Mouse (Mus musculus) c-Kit-positive CD71-negative TER-119-negative erythroid progenitor cells, embryonic 14.5 days (primary cell): Measurements from ENCODE around the gene Frmd4a.

ENCODE experiments used
- DNase-seq: peaks from one replicate; pipeline ENCODE4 v3.0.0-alpha.2; 2013; ENCODE audit warnings: low read depth

Gene Frmd4a

DNA sequence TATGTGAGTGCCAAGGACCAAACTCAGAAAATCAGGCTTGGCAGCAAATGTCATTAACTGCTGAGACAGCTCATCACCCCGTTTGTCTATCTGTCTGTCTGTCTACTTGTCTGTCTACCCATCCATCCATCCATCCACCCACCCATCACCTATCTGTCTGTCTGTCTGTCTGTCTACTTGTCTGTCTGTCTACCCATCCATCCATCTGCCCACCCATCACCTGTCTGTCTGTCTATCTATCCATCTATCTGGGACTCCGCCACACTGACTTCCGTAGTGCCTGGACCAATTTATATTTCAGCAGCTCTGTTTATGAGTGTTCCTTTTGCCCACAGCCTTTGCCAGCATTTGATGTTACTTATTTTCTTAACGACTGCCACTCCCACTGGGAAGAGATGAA is 375.5 kb downstream of the Frmd4a start:
- no peak for DNase-seq

DNA sequence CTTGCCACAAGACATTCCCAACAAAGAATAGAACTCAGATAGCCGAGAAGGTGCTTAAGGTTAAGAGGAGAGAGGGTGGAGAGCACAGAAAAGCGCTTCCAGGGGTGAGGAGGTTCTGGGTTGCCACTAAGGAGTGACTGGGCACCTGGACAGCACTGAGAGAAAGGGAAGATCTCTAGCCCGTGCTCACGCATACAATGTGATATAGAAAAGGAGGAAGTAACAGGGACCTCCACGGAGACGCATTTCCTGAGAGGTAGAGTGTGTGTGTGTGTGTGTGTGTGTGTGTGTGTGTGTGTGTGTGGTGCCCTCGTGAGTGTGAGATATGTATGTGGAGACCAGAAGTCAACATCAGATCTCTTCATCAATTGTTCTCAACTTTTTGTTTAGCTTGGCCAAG is 377.1 kb downstream of the Frmd4a start:
- DNase-seq: no peak

DNA sequence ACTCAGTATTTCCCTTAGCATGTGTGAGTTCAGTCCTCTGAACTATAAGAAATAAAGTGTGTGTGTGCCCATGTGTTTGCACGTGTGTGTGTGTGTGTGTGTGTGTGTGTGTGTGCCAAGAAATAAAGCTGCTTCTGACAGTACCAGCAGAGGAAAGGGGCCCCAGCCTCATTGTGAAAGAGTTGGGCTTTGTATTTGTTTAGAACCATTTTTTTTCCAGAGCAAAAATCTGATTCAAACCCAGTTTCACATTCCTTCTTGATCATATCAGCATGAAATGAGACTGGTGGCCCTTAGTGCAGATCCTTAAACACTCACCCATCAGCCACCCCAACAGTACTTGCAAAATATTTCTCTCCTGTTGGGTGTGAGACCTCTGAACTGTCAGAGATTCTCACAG is 382.2 kb downstream of the Frmd4a start:
- DNase-seq: no peak

DNA sequence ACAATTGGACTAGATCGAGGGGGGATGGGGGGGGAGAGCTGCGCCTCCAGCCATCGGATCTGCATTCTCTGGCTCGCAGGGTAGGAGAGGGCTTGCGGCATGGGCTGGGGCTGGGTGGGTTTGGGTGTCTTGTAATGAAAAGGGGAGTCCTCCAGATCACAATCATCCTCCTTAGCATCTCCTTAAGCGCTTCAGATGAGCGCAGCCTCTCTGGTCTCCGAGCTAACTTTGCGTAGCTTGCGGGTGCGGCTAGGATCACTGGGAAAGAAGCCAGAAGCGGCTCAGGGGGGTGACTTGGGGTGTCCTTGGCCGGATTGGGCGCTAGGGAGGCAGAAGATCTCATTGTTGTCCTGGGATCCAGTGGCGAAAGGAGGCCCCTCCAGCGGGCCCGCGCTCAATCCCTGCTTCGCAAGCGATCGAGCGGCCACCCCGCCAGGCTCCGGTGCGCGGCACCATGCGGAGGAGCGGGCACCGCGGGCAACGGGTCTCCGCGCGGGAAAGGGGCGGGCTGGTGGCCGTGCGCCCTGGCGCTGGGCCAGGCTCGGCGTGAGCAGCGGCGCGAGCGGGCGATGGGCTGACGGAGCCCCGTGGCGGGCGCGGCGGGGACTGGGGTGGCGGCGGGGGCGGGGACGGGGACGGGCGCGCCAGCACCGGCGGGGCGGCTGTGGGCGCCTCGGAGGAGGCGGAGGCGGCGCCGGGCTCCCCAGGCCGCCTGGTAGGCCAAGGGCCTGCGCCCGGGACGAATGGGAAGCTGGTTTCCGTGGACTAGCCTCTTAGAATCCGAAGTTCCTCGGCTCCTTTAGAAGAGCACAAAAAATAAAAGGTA is 383.5 kb downstream of the Frmd4a start:
- no peak for DNase-seq

DNA sequence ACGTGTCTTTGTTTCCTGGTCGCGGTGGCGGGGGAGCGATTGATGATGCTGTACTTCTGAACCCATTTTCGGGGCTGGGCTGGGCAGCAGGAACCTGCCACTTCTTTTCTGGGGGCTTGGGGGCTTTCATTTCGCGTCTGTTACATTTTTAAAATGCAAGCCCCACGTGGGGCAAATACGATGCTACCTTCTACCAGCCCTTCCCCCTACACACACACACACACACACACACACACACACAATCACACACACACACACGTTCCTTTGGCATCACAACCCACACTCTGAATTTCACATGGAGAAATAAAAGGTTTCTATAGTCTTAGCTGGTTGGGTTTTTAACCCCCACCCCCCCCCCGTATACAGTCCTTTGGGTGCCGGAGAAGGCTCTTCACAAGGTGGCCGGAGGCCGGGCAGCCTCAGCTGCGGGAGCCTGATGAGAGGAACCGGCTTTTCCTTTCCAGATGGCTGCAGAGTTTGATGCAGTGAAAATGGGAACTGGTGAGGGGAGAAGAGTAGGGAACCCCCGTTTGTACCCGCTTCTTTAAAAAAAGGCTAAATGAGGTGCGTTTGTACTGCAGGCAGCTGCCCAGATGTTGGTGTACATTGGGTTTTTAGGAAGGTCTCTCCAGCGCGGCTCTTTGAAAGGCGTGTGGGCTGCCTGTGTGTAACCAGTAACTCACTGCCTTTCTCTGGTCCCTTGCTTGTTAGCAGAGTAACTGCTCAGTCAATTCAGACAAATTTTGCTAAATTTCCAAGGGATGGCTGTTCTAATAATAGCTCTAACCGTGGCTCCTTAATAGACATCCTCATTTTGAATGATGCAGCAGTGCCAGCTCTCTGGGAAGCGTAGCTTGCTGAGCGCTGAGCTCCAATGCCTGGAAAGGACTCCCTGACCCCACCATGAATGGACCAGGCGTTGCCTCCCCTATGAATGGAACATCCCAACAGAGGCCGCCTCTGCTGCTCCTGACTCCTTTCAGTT is 384.4 kb downstream of the Frmd4a start:
- no peak for DNase-seq

DNA sequence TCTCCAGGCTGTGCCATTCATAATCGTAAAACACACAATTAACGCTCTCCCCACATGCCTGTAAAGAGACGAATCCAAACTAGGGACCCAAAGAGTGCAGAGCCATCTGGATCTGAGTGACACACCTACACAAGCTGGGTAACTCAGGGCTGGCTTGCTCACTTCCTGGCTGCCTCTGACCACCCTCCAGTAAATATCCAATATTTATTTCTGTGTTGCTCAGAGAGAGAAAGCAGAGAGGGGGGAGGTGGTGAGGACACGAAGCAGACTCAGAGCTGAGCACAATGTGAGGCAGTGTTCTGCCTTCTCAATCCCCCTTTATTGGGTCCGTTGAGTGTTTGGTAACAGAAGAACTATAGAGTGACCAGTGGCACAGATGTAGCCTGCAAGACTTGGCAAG is 389.5 kb downstream of the Frmd4a start:
- no peak for DNase-seq

DNA sequence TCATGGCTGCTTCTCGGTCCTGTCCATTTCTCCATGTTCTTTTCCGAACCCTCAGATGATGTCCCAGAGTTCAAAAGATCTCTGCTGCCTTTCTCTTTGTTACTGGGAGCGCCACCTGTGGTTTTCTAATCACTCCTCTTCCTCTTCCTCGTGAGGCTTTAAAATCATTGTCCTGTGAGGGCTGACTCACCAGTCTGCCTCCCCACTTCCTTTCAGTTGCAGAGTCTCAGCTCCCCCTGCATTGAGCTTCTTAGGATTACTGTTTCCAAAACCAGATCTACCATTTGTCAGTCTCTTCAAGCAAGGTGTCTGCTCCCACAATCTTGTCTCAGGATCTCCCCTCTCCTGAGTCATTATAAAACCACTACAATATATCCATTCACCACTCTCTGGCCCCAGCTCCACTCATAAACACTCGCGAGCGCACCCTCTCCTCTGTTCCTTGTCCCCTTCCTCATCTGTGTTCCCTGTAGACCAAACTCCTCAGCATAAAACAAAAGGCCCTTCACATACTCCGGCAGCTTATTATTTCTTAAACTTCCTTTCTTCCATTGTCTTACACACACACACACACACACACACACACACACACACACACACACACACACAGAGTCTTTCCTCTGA is 392.4 kb downstream of the Frmd4a start:
- DNase-seq: no peak

DNA sequence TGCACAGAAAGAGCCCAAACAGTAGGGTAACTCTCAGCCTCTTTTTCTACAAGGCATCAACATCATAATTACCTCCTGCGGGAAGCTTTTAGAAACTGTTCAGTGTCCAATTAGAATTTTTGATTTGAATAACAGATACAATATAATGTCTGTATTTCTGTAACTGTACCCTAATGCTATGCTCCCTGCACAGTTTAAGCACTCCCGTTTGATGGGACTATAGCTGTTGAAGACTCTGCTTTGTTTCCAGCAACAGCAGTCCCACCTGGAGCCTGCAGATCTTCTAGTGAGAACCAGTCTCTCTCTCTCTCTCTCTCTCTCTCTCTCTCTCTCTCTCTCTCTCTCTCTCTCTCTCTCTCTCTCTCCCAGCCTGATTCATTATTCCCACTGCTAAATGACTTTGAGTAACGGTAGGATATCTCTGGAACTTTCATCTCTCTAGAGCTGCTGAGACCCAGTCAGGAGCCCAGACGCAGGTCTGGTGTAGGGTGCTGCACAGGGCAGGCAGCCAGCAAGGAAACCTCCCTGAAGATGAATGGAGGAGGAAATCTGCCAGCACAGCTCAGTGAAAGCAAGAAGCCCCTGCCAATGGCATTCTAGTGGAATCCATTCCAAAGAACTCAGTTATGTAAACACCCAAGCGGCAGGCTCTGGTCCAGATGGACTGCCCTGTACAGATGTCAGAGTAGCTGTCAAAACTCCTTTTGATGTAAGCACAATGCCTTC is 395.5 kb downstream of the Frmd4a start:
- no peak for DNase-seq

DNA sequence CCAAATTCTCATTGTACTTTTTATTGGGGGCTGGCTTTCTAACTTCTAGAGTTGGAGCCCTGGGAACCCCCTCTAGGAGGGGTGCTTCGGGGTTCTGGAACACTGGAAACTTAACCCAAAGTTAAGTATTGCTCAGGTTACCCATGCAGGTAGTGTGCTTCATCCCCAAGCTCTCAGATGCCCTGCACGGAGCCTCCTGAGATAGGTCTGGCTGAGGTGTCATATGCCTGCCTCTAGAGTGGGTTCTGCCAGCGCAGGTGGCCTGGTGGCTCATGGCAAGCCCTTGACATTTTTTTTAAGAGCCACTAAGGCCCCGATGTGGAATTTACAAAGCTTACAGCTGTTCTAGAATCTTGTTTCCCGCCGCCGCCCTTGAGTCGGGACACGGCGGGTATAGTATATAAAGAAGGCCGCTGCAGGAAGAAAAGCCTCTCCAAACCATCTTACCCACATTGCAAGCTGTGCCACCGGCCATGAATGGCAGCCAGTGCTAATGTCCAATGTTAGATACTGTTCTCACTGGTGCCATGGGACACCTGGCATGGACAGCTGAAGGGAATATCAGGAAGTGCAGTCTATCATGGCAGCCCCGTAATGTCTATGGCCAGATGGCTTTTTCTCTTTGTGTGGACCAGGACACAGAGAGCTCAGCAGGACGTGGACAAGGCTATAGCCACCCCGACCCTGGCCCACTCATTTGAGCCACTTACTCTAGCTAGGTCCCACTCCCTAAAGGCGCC is 396.2 kb downstream of the Frmd4a start:
- no peak for DNase-seq

DNA sequence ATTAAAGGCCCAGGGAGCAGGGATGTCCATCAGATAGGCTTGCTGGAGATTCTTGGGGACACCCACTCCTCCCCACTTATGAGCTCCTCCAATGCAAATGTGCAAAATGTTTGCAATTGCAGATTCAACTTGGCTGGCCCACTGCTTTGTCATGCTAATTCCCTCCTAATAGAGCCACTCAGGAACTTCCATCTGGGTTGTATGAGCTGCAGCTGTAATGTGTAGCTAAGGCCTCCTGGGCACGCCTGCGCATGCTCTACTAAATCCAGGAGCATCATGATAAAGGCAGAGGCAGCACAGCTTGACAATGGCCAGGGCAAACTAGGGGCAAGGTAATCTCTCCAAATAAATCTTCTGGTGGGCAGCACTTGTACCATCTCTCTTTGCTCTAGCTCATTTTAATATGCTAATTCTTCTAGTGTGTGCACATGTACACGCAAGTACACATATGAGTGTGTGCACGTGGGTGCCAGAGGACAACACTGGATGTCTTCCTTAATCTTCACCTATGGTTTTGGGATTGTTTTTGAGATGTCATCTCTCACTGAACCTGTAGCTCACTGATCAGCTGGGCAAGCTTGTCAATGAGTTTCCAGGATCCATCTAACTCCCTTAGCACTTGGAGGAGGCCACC is 403.3 kb downstream of the Frmd4a start:
- DNase-seq: no peak

DNA sequence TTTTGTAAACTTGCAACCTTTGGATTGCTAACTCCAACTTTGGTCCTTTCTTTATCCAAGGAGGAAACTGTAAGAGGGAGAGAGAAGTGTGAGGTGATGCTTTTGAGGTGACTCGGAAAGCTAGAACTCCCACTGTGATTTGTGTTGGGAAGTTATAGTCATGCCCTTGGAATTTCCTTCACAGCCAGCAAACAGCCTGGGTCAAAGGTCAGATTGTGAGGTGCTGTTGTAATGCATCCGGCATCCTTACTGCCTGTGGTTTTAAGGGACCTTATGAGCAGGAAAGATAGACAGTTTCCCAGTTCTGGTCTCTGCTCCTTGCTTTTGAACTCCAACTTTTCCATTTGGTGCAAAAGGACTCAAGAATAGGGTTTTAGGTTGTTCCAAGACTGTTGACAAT is 404.2 kb downstream of the Frmd4a start:
- DNase-seq: no peak

DNA sequence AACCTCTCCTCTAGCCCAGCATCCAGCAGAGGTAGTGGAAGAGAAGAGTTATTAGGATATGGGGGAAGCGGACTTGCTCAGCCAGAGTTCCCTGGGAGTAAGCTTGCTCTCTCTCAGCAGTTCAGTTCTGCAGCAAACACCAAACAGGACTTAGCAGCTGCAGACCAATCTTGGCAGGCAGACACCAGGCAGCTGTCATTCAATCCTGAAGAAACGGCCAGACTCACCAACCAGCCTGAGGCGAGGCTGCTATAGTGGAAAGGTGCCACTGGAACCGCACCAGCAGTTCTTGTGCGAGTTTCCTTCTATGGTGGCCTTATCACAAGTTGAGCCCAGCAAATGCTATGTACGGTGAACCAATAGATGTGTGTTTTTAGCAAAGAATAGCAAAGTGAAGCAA is 406.4 kb downstream of the Frmd4a start:
- no peak for DNase-seq

DNA sequence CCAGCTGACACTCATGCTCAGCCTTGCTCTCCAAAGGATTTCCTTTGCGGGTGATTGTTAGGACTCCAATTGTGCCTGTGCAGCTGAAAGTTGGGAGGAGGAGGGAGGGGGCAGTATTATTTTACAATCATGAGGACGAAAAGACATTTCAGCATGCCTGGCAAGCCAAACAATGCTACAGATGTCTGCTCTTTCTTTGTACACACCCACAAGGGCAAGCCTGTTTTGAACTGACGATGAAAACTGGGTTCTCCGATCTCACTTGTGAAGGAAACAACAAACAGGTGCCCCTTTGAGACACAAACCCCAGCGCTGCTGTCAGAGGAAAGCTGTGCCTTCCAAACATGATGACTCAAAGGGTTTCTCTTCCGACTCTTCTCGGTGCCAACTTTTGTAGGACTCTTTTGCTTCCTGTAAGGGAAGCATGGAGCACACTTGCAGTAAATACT is 410.9 kb downstream of the Frmd4a start:
- no peak for DNase-seq

DNA sequence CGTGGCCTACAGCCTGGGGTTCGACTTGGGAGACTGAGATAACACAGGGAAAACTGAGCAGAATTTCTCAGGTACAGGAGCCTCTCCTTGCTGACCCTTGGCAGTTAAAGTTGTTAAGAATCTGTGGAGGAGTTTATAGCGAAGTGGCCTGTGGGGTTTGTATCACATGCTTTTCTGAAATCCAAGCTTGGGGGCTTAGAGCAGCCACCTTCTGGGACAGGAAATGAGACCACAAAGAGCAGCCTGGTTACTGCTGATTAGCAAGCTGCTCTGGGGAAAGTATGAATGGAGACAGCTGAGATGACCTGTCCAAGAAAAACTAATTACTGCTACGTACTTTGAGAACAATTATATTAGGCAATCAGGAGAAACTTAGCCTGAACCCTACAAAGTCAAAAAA is 415.6 kb downstream of the Frmd4a start:
- no peak for DNase-seq

DNA sequence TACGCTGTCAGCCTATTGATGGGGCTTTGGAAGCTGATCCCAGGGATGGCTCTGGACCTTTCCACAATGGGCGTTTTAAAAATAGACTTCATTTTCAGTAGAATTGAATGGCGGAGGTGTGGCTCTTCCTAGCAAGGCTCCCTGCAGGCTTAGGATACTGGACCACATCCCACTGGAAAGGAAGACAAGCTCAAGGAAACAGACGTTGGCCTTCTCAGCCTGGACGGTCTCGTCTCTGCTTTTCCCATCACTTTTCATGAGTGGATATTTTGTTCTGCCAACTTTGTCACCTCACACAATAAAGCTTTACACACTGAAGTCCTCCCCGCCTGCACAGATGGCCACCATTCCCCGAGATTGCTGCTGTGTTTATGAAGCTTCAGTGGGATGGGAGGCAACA is 417.5 kb downstream of the Frmd4a start:
- no peak for DNase-seq

DNA sequence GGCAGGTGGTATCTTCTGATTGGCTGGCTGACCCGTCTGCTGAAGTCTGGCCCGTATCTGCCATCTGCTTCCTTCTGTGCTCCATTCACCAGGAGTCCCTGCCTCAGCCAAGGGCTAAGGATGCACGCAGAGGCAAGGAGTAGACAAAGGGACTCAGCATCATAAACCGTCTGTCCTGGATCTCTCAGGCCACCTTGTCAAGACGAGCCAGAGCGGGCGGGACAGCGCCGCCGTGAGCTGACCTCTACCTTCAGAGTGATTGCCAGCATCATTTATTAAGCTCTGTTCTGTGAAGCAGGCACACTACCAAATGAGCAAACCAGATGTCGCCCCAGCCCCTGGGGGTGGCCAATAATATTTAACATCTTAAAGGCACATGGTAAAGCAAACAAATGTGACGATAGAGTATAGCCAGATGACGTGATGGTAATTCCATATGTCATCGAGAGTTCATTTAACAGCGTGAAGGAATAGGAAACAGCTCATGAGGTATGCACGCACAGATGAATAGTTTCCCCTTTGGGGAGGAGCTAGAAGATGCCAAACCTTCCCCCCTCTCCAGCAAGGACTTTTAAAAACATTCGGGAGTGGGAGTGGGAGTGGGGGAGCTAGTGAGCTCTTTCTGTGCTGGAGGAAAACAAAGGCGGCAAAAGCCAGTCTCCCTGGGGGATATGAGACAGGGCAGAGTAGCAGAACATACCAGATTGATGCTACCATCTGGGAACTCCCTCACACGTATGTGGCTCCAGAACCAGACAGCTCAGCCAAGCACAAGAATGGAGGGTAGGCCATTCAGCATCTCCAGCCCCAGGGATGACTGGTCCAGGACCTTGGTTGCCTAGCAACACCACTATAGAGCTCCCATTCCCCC is 419.1 kb downstream of the Frmd4a start:
- no peak for DNase-seq

DNA sequence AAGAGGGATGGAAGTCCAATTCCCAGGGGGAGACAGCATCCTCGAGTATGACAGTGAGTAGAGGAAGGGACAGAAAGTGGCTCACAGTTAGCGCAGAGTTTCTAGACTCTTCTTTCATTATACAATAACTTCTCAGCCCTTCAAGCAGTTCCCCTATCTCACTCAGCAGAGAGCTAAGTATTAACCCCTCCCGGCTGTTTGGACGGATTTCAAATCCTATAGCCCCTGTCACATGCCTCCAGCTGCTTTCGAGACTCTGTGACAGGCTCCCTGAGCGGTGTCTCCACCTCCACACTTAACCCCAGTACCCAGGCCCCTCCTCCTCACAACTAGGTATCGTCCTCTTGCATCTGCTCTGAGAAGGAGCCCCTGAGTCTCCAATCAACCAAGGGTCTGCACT is 421.2 kb downstream of the Frmd4a start:
- no peak for DNase-seq

DNA sequence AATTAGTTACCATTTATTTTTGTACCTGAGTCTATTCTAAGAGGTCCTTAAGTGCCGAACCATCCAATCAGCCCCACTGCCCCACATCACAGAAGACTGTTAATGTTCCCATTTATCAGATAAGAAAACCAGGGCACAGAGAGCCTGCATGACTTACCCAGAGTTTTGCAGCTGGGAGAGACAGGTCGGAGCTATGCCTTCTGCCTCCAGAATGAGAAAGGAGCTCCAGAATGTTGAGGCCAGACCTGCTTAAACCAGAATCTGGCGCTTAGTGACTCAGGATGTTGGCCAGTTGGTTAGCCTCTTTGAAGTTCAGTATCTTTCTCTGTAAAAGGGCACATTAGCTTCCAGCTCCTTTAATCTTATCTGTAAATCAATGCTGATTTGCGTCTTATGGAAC is 422.4 kb downstream of the Frmd4a start:
- no peak for DNase-seq

DNA sequence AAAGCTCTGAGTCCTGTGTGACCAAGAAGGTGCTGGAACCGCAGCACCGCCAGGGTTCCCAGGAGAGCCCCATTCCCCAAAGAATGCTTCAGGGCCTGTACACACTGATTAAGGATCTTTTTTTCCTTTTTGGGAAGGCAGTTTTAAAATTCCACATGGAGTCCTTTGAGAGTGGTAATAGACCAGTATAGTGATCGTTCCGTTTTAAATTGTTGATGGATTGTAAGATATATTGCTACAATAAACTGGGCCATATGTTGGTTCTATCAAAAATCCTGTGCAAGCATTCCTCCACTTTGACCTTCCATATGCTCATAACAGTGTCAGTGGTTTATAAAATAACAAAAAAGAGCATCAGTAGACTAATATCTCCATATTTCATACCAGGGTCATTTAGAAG is 424.3 kb downstream of the Frmd4a start:
- DNase-seq: no peak

DNA sequence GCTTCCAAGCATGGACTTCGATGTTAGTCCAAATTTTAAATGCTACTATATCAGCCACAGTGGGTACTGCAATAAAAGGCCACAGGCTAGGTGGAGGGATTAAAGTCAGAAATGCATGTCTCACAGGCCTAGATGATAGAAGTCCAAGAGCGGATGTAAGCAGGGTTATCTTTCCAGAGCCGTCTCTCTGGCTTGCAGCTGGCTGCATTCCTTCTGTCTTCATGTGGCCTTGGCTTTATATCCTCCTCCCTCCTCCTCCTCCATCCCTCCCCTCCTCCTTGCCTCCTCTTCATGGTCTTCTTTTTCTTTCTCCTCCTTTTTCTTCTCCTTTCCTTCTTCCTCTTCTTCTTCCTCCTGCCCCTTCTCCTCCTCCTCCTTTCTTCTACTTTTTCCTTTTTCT is 427.2 kb downstream of the Frmd4a start:
- no peak for DNase-seq
